Mouse (Mus musculus): ENCODE results near the gene Birc6.

Birc6 gene

DNA sequence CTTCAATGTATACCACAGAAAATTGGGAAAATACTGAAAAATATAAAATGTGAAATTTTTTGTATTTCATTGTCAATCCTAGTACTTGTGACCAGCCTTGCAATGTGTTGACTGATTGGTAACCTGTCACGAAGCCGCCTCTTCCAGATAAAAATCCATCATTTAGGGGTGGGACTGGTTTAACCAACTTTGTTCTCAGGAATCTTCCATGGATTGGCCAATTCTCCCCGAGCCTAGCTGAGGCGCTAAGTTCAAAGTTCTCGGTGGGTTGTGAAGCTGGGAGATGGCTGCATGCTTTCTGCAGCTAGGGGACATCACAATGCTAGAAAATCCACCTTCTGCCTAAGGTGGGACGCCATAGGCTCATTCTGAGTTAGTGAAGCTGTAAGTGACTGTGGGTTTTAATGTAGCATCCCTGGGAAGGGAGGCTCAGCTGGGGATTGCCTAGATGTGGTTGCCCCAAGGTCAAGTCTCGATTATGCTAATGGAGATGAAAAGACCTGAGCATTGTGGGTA lies 179.6 kb downstream of the Birc6 start:
- DNase-seq (ENCODE audit: low read depth, low spot score), result no peak

DNA sequence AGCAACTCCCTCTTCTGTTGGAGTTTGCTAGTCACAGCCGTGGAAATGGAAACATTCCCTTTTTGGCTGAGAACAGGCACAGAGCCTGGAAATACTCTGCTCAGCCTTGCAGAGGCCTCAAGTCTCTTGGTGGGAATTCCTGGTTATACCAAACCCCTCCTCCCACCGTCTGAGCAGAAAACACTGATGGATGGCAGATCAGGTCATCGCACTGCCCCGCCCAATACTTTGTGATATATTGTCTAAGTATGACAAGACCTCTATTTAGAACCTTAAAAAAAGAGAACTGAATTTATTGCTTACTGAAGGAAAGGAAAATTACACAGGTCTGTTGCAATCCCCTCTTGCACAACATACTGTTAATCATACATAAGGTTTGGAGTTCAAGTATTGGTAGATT lies 182.6 kb downstream of the Birc6 start:
- DNase-seq (ENCODE audit: low read depth, low spot score), result no peak

DNA sequence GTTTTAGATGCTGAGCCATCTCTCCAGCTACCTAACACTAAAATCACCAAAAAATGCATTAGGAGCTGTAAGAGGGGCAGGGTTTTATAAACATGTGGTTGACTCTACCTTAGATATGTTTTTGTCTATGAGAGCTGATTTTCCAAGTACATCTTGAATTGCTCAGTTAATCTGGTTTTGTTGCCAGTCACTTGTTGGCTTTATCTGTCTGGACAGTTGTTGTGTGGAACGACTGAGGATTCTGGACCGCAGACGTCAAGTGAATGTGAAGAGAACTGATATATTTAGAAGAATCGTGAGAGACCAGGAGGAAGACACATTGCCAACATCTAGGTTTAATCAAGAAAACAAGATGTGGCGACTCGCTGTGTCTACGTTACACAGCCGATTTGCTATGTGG lies 183.5 kb downstream of the Birc6 start:
- no peak for DNase-seq (ENCODE audit: low read depth, low spot score)

DNA sequence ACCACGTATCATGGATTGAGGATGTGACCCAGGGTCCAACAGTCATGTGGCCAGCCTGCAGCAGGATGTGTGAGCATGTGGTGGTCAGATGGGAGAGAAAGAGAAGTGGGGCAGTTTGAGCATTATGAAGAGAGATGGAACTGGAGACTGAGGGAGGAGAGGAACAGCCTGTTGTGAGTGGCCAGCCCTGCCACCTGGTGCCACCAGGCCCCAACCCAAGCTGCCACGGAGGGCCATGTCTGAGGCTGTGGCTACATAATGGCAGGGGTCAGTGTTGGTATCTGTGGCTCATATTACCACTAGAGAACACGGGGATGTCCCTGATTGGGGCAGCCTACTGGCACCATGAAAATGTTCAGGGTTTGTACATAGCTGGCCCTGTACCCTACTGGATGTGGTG lies 187.0 kb downstream of the Birc6 start:
- no peak for DNase-seq (ENCODE audit: low read depth, low spot score)

DNA sequence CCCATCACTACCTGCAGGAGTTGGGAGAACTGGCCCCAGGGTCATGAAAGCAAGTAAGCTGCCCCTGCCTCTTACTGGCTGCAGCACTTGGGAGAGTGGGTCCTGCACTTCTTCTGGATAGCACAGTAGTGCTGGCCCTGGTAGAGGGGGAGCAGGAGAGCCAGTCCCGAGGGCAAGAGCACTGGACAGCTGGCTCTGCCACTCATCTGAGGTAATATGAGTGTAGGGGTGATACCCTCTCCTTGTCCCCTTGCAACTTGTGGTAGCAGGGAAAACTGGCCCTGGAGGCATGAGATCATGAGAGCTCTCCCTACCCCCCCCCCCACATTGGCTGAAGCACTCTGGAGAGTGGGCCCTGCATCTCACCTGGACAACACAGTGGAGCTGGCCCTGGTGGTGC lies 187.6 kb downstream of the Birc6 start:
- no peak for DNase-seq (ENCODE audit: low read depth, low spot score)

DNA sequence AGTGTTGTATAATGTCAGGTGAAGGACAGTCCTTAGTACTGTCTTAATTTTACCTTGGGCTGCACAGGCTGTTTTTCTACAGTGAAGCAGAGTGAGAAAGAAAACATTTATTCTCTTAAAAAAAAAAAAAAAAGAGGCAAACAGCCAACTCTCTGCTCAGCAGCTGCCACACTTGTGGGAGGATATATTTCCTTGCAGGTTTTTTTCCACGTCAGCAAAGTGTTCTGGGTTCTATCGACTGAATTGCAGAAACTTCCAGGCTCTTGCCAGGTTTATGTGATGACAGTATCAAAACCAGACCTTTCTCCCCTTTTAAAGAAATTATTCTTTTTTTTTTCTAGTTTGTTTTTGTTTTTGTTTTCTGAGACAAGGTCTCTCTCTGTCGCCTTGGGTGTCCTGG lies 188.5 kb downstream of the Birc6 start:
- no peak for DNase-seq (ENCODE audit: low read depth, low spot score)

DNA sequence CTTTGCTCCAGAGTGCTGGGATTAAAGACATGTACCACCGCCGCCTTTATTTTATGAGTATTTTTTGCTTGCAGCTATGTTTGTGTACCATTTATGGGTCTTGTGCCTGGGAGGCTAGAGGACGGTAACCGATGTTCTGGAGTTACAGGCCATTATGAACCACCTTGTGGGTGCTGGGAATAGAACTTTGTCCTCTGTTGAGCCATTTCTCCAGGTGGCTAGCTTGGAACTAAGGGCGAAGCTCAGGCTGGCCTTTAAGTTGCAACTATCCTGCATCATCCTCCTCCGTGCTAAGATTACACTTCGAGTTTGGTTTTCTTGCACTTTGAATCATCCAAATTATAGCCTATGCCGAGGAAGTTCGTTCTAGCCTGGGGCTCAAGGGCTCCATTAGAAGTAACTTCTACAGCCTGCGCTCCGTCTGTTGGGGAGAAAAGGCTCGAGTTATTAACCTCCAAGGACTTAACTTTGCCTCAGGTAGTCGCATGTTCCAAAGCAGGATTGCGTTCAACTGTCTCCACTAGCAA lies 189.1 kb downstream of the Birc6 start:
- DNase-seq (ENCODE audit: low read depth, low spot score), result no peak

DNA sequence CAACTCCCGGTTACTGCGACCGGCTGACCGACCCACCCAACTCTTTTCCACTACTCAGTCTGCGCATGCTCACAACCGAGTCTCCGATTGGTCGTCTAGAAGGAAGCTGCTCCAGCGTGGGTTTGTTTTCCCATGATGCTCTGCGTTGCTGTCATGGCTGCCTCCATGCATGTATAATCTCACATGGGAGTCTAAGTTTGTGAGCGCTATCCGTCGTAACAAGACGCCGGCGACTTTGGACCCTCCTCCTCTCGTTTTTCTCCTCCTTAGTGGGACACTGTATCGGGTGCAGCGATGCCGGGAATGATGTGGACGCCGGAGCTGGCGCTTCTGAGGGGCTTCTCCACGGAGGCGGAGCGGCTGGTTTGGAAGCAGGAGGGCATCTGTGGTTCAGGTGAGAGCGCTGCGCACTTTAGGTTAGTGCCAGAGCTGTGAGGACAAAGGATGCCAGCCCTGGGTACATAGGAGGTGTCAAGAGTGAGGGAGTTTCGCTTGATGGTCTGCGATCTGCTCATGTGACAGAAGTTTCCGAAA lies 189.6 kb downstream of the Birc6 start, which contains the start of gene Ttc27:
Gene Ttc27 (plus strand): TSS at position 115 of the 534 bp plus-strand sequence.
- DNase-seq (ENCODE audit: low read depth, low spot score), result peak; percentile 94

DNA sequence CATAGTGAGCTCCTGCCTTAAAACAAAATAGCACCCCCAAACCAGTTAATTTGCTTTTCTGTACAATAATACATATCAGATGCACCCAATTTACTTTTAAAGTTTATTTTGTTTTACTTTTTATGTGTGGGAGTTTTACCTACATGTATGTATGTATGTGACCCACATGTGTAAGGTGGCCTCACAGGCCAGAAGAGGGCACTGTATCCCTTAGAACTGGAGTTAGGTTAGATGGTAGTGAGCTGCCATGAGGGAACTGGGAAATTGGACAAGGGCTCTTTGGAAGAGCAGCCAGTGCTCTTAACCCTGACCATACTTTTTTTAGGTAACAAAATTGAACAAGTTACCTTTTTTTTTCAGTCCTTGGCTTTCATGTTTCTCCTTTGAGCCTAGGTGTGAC lies 204.8 kb downstream of the Birc6 start:
- DNase-seq (ENCODE audit: low read depth, low spot score), result no peak

DNA sequence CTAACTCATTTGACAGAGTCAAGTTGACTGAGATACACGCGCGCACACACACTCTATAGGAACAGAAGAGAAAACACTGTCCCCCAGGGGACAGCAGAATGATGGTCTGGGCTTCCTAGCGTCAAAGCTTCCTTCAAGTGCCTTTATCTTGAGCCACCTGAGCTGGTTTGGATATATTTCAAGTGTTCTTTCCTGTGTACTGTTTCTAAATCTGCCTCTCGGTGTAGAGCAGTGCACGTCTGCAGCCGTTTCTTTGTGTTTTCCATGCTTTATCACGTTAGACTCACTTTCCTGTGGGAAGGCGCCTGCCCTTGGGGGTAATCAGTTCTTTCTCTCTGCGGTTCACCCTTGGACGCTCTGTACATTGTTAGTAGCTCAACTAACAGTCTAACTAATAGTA lies 207.3 kb downstream of the Birc6 start:
- no peak for DNase-seq (ENCODE audit: low read depth, low spot score)

DNA sequence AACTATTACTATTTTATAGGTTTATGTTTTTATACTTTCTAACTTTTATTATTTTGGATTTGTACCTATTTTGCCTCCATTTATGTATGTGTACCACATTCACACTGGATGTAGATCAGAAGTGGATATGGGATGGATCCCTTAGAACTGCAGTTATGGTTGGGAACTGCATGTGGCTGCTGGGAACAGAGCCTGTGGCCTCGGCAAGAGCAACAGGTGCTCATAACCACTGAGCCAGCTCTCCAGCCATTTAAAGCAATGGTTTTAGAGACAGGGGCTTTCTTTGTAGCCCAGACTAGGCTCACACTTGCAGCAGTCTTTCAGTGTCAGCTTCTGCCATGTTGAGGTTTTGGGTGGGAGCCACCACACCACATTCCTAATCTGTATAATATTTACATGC lies 221.6 kb downstream of the Birc6 start:
- DNase-seq (ENCODE audit: low read depth, low spot score), result no peak

DNA sequence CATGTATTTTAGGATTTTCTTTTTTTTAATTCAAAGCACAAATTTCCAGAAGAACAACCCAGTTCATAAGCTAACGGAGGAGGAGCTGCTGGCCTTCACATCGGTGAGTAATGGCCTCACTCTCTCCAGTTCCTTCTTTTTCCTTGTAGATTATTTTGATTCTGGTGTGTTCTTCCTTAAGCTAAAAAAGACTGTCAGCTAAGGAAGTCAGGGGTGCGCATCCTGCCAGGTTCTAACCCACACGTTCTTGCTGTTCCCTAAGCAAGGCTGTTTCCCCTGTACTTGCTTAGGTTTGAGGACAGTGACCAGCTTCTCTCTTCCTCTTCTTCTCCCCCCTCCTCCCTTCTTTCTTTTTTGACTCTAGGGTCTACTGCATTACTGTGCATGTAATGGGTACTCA lies 222.9 kb downstream of the Birc6 start:
- DNase-seq (ENCODE audit: low read depth, low spot score), result no peak

Measured in brain, embryonic 18.5 days (tissue).